Mouse (Mus musculus) cerebellum, adult 2 months (tissue): ENCODE measurements around the gene Lrig2.

Experiments used
- CTCF ChIP-seq: fragments of 200-500 bp; IDR thresholded peaks from 2 replicates; pipeline ENCODE4 v1.5.1; 2011; ENCODE audit warnings: low read depth, mild to moderate bottlenecking, control low read depth, low read length, moderate library complexity, borderline replicate concordance; ENCODE audit not compliant: insufficient read depth
- POLR2A ChIP-seq: fragments of 200-500 bp; IDR thresholded peaks from 2 replicates; pipeline ENCODE4 v1.6.1; 2011; ENCODE audit warnings: low read length, control low read depth, borderline replicate concordance; ENCODE audit not compliant: insufficient read depth

DNA sequence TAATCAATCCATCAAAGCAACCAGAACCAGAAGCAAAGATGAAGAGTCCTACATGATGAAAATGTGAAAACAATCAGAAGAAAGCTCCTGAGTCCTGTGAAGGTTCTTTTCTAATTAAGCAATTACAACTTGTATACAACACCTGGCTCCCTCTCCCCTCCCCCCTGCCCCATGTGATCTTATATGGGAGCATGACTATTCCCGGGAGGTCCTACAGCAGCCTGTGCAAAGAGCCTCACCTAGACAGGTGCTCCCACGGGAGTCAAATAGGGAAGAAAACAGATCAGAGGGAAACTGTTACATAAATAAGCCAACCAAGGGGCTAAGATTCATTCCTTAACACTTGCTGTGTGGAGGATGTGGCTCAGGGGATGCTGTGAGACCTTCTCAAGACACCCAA lies 143.8 kb downstream of the Lrig2 start:
- TF ChIP-seq POLR2A (no peak), CTCF (no peak)
